ENCODE assay signal across 9 mouse cellular contexts in genomic region chrX:74425195-74425594, GRCm38 (mm10). TPM values are rescaled to one million over a fixed set of nuclear protein-coding genes. Genes with fewer than 3 reads are reported as not detected.
DNase-seq lines count a peak whose midpoint lies in the region; ATAC-seq and TF ChIP-seq lines count a peak whose summit lies in the region.
"Had no signal": no experiment of that assay in that cellular context is flagged by ENCODE, and none has a peak within 500 bp of the region (broad histone marks: within the 10 kb centered on the region; RNA-seq: fewer than 3 reads in every experiment).

No protein-coding gene starts in this region.

- H3K36me3 ChIP-seq in kidney, embryonic 15.5 days, result no peaks in the 10 kb centered on the region
- H3K36me3 ChIP-seq in thymus, adult 2 months (ENCODE audit: control insufficient read depth, insufficient read depth, low read length), result no peaks in the 10 kb centered on the region
- no peaks in the 10 kb centered on the region for H3K36me3 ChIP-seq in limb, embryonic 10.5 days

- no peak overlapping the region for H3K4me3 ChIP-seq in kidney, embryonic 15.5 days (replicated peaks)
- no peak overlapping the region for H3K4me3 ChIP-seq in olfactory bulb, adult 2 months (ENCODE audit: insufficient read depth, low read depth, low read length)
- no peak overlapping the region for H3K4me3 ChIP-seq in thymus, adult 2 months (ENCODE audit: control insufficient read depth, insufficient read depth, low read length)
- no peak overlapping the region for H3K4me3 ChIP-seq in limb, embryonic 10.5 days
- H3K4me3 ChIP-seq: heart, adult 2 months had no signal

- H3K27ac ChIP-seq in kidney, embryonic 15.5 days, result no peak overlapping the region
- H3K27ac ChIP-seq in olfactory bulb, adult 2 months (ENCODE audit: insufficient read depth, low read depth, low read length), result 0 out of 2 replicates have a peak overlapping the region, but pooled peaks have one; percentile 29
- H3K27ac ChIP-seq in thymus, adult 2 months (ENCODE audit: control insufficient read depth, insufficient read depth, low read length), result no peak overlapping the region
- H3K27ac ChIP-seq in limb, embryonic 10.5 days, result no peak overlapping the region

- no peak for ATAC-seq in kidney, embryonic 15.5 days (replicated peaks; ENCODE audit: low FRiP score)

- TF ChIP-seq CTCF in olfactory bulb, adult 2 months (IDR thresholded peaks at IDR 0.05; ENCODE audit: insufficient read depth, low read depth, low read length), result no peak
- no peak for TF ChIP-seq CTCF in thymus, adult 2 months (IDR thresholded peaks at IDR 0.05; ENCODE audit: borderline replicate concordance, control insufficient read depth, extremely low read depth, insufficient read depth, low read length, poor library complexity)

- H3K4me1 ChIP-seq in kidney, embryonic 15.5 days, result 0 out of 2 replicates have a peak, but pooled peaks cover 2% of the 10 kb centered on the region
- H3K4me1 ChIP-seq in olfactory bulb, adult 2 months (ENCODE audit: control insufficient read depth, insufficient read depth, low read length), result 0 out of 2 replicates have a peak, but pooled peaks cover 4% of the 10 kb centered on the region
- peaks cover 4% of the 10 kb centered on the region; the same call in 1 of the 2 replicates for H3K4me1 ChIP-seq in thymus, adult 2 months (replicated peaks; ENCODE audit: control insufficient read depth, insufficient read depth, low read length)
- H3K4me1 ChIP-seq in limb, embryonic 10.5 days, result no peaks in the 10 kb centered on the region; the same call in 1 of the 2 replicates

- 85% methylated on average over 4 of the region's 4 CpGs for WGBS in kidney, embryonic 15.5 days
- 46% methylated on average over 4 of the region's 4 CpGs for WGBS in large intestine, adult 2 months
- WGBS in olfactory bulb, adult 2 months, result 57% methylated on average over 4 of the region's 4 CpGs
- WGBS in thymus, adult 2 months, result 63% methylated on average over 4 of the region's 4 CpGs
- 94% methylated on average over 4 of the region's 4 CpGs for WGBS in limb, embryonic 10.5 days

- no peaks in the 10 kb centered on the region for H3K27me3 ChIP-seq in kidney, embryonic 15.5 days
- no peaks in the 10 kb centered on the region for H3K27me3 ChIP-seq in thymus, adult 2 months (ENCODE audit: control insufficient read depth, insufficient read depth, low read length)
- peaks cover 6% of the 10 kb centered on the region; the same call in 1 of the 2 replicates for H3K27me3 ChIP-seq in limb, embryonic 10.5 days (ENCODE audit: low read depth, poor library complexity, severe bottlenecking)

- no peak for TF ChIP-seq POLR2A in olfactory bulb, adult 2 months (IDR thresholded peaks at IDR 0.05; ENCODE audit: insufficient read depth, low read depth, low read length)
- no peak for TF ChIP-seq POLR2A in thymus, adult 2 months (IDR thresholded peaks at IDR 0.05; ENCODE audit: control insufficient read depth, extremely low read depth, insufficient read depth, low read length, poor library complexity)

- H3K9me3 ChIP-seq in kidney, embryonic 15.5 days (replicated peaks), result no peaks in the 10 kb centered on the region
- no peaks in the 10 kb centered on the region for H3K9me3 ChIP-seq in limb, embryonic 10.5 days (replicated peaks)

- DNase-seq in kidney, adult 18-20 months, result peak; percentile 13
- DNase-seq in c-Kit-positive CD71-positive TER-119-positive erythroid progenitor cells, embryonic 14.5 days (ENCODE audit: low spot score), result peak; percentile 85
- peak; percentile 56 for DNase-seq in large intestine, adult 2 months (ENCODE audit: low read depth, low spot score)
- no peak for DNase-seq in thymus, adult 2 months
- DNase-seq in left cerebral cortex, adult 11 months (ENCODE audit: low spot score), result no peak
- DNase-seq in limb, embryonic 10.5 days (ENCODE audit: low spot score), result no peak

- no peak overlapping the region for H3K4me2 ChIP-seq in kidney, embryonic 15.5 days

- H3K9ac ChIP-seq in kidney, embryonic 15.5 days, result no peak overlapping the region

RNA-seq across cellular contexts. Expression of gene G6pdx, which starts 3.8 kb away (rescaled TPM):
- 45.7 and 49.2 TPM in 2 replicates for polyA plus RNA-seq in kidney, embryonic 15.5 days (2015; fragmentation: Nextera tagmentation; extraction: Ambion mirVana)
- polyA plus RNA-seq in large intestine, adult 2 months (2012; rRNA removed), result 40.5 and 60.0 TPM in 2 replicates
- not detected in 2 replicates for polyA plus RNA-seq in olfactory bulb, adult 2 months (2012; ENCODE audit: insufficient read depth, insufficient read length, low replicate concordance, missing spikeins)
- 36.0 and 40.2 TPM in 2 replicates for polyA plus RNA-seq in thymus, adult 2 months (2012; rRNA removed)
- 53.8 and 54.9 TPM in 2 replicates for polyA plus RNA-seq in limb, embryonic 10.5 days (2016; fragmentation: Nextera tagmentation; extraction: Ambion mirVana)

RNA-seq across cellular contexts. Expression of gene Ikbkg, which starts 32.1 kb away (rescaled TPM):
- 19.9 and 21.0 TPM in 2 replicates for polyA plus RNA-seq in kidney, embryonic 15.5 days (2015; fragmentation: Nextera tagmentation; extraction: Ambion mirVana)
- 7.0 and 12.6 TPM in 2 replicates for polyA plus RNA-seq in large intestine, adult 2 months (2012; rRNA removed)
- not detected in 2 replicates for polyA plus RNA-seq in olfactory bulb, adult 2 months (2012; ENCODE audit: insufficient read depth, insufficient read length, low replicate concordance, missing spikeins)
- polyA plus RNA-seq in thymus, adult 2 months (2012; rRNA removed), result 20.4 and 22.5 TPM in 2 replicates
- polyA plus RNA-seq in limb, embryonic 10.5 days (2016; fragmentation: Nextera tagmentation; extraction: Ambion mirVana), result 16.7 and 17.8 TPM in 2 replicates

RNA-seq across cellular contexts. Expression of gene Fam3a, which starts 32.1 kb away (rescaled TPM):
- 38.9 and 40.2 TPM in 2 replicates for polyA plus RNA-seq in kidney, embryonic 15.5 days (2015; fragmentation: Nextera tagmentation; extraction: Ambion mirVana)
- polyA plus RNA-seq in large intestine, adult 2 months (2012; rRNA removed), result 25.0 and 28.0 TPM in 2 replicates
- polyA plus RNA-seq in olfactory bulb, adult 2 months (2012; ENCODE audit: insufficient read depth, insufficient read length, low replicate concordance, missing spikeins), result not detected in 2 replicates
- polyA plus RNA-seq in thymus, adult 2 months (2012; rRNA removed), result 45.1 and 46.0 TPM in 2 replicates
- 24.0 and 28.4 TPM in 2 replicates for polyA plus RNA-seq in limb, embryonic 10.5 days (2016; fragmentation: Nextera tagmentation; extraction: Ambion mirVana)

RNA-seq across cellular contexts. Expression of gene Slc10a3, which starts 52.0 kb away (rescaled TPM):
- polyA plus RNA-seq in kidney, embryonic 15.5 days (2015; fragmentation: Nextera tagmentation; extraction: Ambion mirVana), result 19.7 and 22.1 TPM in 2 replicates
- 13.6 and 15.2 TPM in 2 replicates for polyA plus RNA-seq in large intestine, adult 2 months (2012; rRNA removed)
- polyA plus RNA-seq in olfactory bulb, adult 2 months (2012; ENCODE audit: insufficient read depth, insufficient read length, low replicate concordance, missing spikeins), result not detected in 2 replicates
- polyA plus RNA-seq in thymus, adult 2 months (2012; rRNA removed), result 27.8 and 29.1 TPM in 2 replicates
- polyA plus RNA-seq in limb, embryonic 10.5 days (2016; fragmentation: Nextera tagmentation; extraction: Ambion mirVana), result 12.2 and 13.2 TPM in 2 replicates

RNA-seq across cellular contexts. Expression of gene Ubl4a, which starts 52.2 kb away (rescaled TPM):
- polyA plus RNA-seq in kidney, embryonic 15.5 days (2015; fragmentation: Nextera tagmentation; extraction: Ambion mirVana), result 68.4 and 76.0 TPM in 2 replicates
- 45.9 and 52.2 TPM in 2 replicates for polyA plus RNA-seq in large intestine, adult 2 months (2012; rRNA removed)
- not detected in 2 replicates for polyA plus RNA-seq in olfactory bulb, adult 2 months (2012; ENCODE audit: insufficient read depth, insufficient read length, low replicate concordance, missing spikeins)
- polyA plus RNA-seq in thymus, adult 2 months (2012; rRNA removed), result 52.7 and 53.8 TPM in 2 replicates
- polyA plus RNA-seq in limb, embryonic 10.5 days (2016; fragmentation: Nextera tagmentation; extraction: Ambion mirVana), result 57.7 and 59.8 TPM in 2 replicates

Comparison
In these comparisons a context has a peak if more than half of its experiments do, and no peak if none do; other contexts are left out.
1. DNase-seq: peak in kidney, adult 18-20 months (single experiment), c-Kit-positive CD71-positive TER-119-positive erythroid progenitor cells, embryonic 14.5 days (single experiment) and large intestine, adult 2 months (single experiment); none in thymus, adult 2 months (single experiment), left cerebral cortex, adult 11 months (single experiment) and limb, embryonic 10.5 days (single experiment).
2. RNA of gene G6pdx, which starts 3.8 kb away (polyA plus RNA-seq): 53.8 to 54.9 TPM in limb, embryonic 10.5 days, 45.7 to 49.2 TPM in kidney, embryonic 15.5 days, 40.5 to 60.0 TPM in large intestine, adult 2 months and 36.0 to 40.2 TPM in thymus, adult 2 months; not detected in olfactory bulb, adult 2 months; every median in the first group is over 10 times any median in the second.
3. RNA of gene Fam3a, which starts 32.1 kb away (polyA plus RNA-seq): 45.1 to 46.0 TPM in thymus, adult 2 months, 38.9 to 40.2 TPM in kidney, embryonic 15.5 days, 24.0 to 28.4 TPM in limb, embryonic 10.5 days and 25.0 to 28.0 TPM in large intestine, adult 2 months; not detected in olfactory bulb, adult 2 months; every median in the first group is over 10 times any median in the second.